Mouse (Mus musculus): Measurements from ENCODE around the gene Aurkb. TPM values are rescaled to one million over a fixed set of nuclear protein-coding genes. Genes with fewer than 3 reads are reported as not detected.
"Not testable (repeated sequence)": the region's sequence is repeated elsewhere in the genome, so short reads cannot be mapped to it uniquely, and the experiment has no call there.

The Aurkb gene
- 10 to 100 TPM; 16.2 to 22.5 TPM for total RNA-seq (2021)
- long read RNA-seq, experiment 1, transcript Aurkb-202 (9 exons, 1,831 nt): minor isoform, 7 of 47 reads
- long read RNA-seq, experiment 1, transcript Aurkb-201 (8 exons, 1,950 nt): major isoform, 35 of 47 reads
- long read RNA-seq, experiment 1, partial matches to known transcripts: 3 of 47 reads
- long read RNA-seq, experiment 1, other reads (novel, unspliced or antisense): 2 of 47 reads
- long read RNA-seq, experiment 2, transcript Aurkb-201 (8 exons, 1,950 nt): major isoform, 17 of 21 reads
- long read RNA-seq, experiment 2, partial matches to known transcripts: 1 of 21 reads
- long read RNA-seq, experiment 2, other reads (novel, unspliced or antisense): 2 of 21 reads

GRCm38 (mm10) chr11:69045531-69046394, at the start of gene Aurkb:
Gene Aurkb (plus strand): TSS chr11:69045647.
- peak; percentile 89 for DNase-seq

GRCm38 (mm10) chr11:68997080-68997479, 48.4 kb upstream of the Aurkb start:
- no peak for DNase-seq

- not testable (repeated sequence) for DNase-seq
Observed at GRCm38 (mm10) chr11:69002782-69003181, 42.7 kb upstream of the Aurkb start.

- DNase-seq: peak; percentile 67
Observed at GRCm38 (mm10) chr11:69003592-69003991, 41.9 kb upstream of the Aurkb start.

GRCm38 (mm10) chr11:69005193-69005592, 40.3 kb upstream of the Aurkb start:
- no peak for DNase-seq

GRCm38 (mm10) chr11:69006575-69006974, 38.9 kb upstream of the Aurkb start:
- DNase-seq: not testable (repeated sequence)

GRCm38 (mm10) chr11:69008182-69009121, 37.0 kb upstream of the Aurkb start, which contains the start of gene Pfas:
Gene Pfas (minus strand): TSS chr11:69008460.
- DNase-seq: peak; percentile 95

- DNase-seq: no peak
Observed at GRCm38 (mm10) chr11:69009508-69009907, 35.9 kb upstream of the Aurkb start.

GRCm38 (mm10) chr11:69010400-69011323, 34.8 kb upstream of the Aurkb start:
- DNase-seq: no peak

- DNase-seq: not testable (repeated sequence)
Observed at GRCm38 (mm10) chr11:69011445-69011844, 34.0 kb upstream of the Aurkb start.

- DNase-seq: peak; percentile 91
Observed at GRCm38 (mm10) chr11:69012071-69012601, 33.3 kb upstream of the Aurkb start.

GRCm38 (mm10) chr11:69015644-69016441, 29.6 kb upstream of the Aurkb start, which contains the start of gene Ctc1:
Gene Ctc1 (plus strand): TSS chr11:69015911.
- DNase-seq: peak; percentile 93

GRCm38 (mm10) chr11:69016755-69017154, 28.7 kb upstream of the Aurkb start:
- DNase-seq: no peak

GRCm38 (mm10) chr11:69020691-69021090, 24.8 kb upstream of the Aurkb start:
- DNase-seq: no peak

- no peak for DNase-seq
Observed at GRCm38 (mm10) chr11:69026562-69026961, 18.9 kb upstream of the Aurkb start.

GRCm38 (mm10) chr11:69028805-69029204, 16.6 kb upstream of the Aurkb start:
- DNase-seq: no peak

- DNase-seq: no peak
Observed at GRCm38 (mm10) chr11:69033552-69033951, 11.9 kb upstream of the Aurkb start.

GRCm38 (mm10) chr11:69034585-69034984, 10.9 kb upstream of the Aurkb start:
- no peak for DNase-seq

GRCm38 (mm10) chr11:69035411-69035810, 10.0 kb upstream of the Aurkb start:
- DNase-seq: no peak

GRCm38 (mm10) chr11:69035849-69036248, 9.6 kb upstream of the Aurkb start:
- DNase-seq: peak; percentile 88
